Mouse (Mus musculus) MEL (cell line): ENCODE results near the gene Kxd1. TPM values are rescaled to one million over a fixed set of nuclear protein-coding genes. Genes with fewer than 3 reads are reported as not detected.

Experiments
- DNase-seq: peaks from one replicate; pipeline ENCODE4 v3.0.0; 2011; ENCODE audit warnings: low read depth, low spot score
- H3K27ac ChIP-seq: 2 replicates; pipeline ENCODE4 v1.5.1; 2012; ENCODE audit warnings: low read depth, mild to moderate bottlenecking, control low read depth, low read length, moderate library complexity; ENCODE audit not compliant: control insufficient read depth
- H3K27me3 ChIP-seq, 2 experiments: fragments of 150-350 bp in 1 of 2; sonication (generic) in 1 of 2; 2 replicates each; pipeline ENCODE4 v1.6.1; 2012; ENCODE audit warnings: low read length in 2 of 2, mild to moderate bottlenecking in 2 of 2, improper control_type of control experiment in 1 of 2, moderate library complexity in 1 of 2; ENCODE audit not compliant: insufficient read depth in 2 of 2, control insufficient read depth in 1 of 2
- H3K36me3 ChIP-seq, 2 experiments: 2 replicates each; pipeline ENCODE4 v1.6.1; 2012 to 2014; ENCODE audit warnings: low read length in 2 of 2, improper control_type of control experiment in 1 of 2, inconsistent platforms in 1 of 2, mild to moderate bottlenecking in 1 of 2; ENCODE audit not compliant: insufficient read depth in 2 of 2, control insufficient read depth in 1 of 2
- H3K4me1 ChIP-seq, 2 experiments: fragments of 150-350 bp in 1 of 2; sonication (generic) in 1 of 2; 2 replicates each; pipeline ENCODE4 v1.6.1; 2012; ENCODE audit warnings: low read length in 2 of 2, improper control_type of control experiment in 1 of 2, mild to moderate bottlenecking in 1 of 2; ENCODE audit not compliant: insufficient read depth in 2 of 2, control insufficient read depth in 1 of 2
- H3K4me3 ChIP-seq, 2 experiments: fragments of 150-350 bp in 1 of 2; sonication (generic) in 1 of 2; 2 replicates each; pipeline ENCODE4 v1.5.1; 2012; ENCODE audit warnings: low read depth in 2 of 2, low read length in 2 of 2, mild to moderate bottlenecking in 2 of 2, moderate library complexity in 2 of 2, control low read depth in 1 of 2, improper control_type of control experiment in 1 of 2; ENCODE audit not compliant: control insufficient read depth in 1 of 2, insufficient read depth in 1 of 2
- H3K79me2 ChIP-seq: 2 replicates; pipeline ENCODE4 v1.6.1; 2012; ENCODE audit warnings: mild to moderate bottlenecking, low read length, moderate library complexity; ENCODE audit not compliant: control insufficient read depth, poor library complexity, insufficient read depth
- H3K9ac ChIP-seq: 2 replicates; pipeline ENCODE4 v1.6.1; 2012; ENCODE audit warnings: low read depth, mild to moderate bottlenecking, control low read depth, low read length, moderate library complexity; ENCODE audit not compliant: control insufficient read depth, poor library complexity, severe bottlenecking
- H3K9me3 ChIP-seq: fragments of 150-350 bp; sonication (generic); replicated peaks from 2 replicates; pipeline ENCODE4 v1.6.1; 2012; ENCODE audit warnings: mild to moderate bottlenecking, low read length, improper control_type of control experiment, moderate library complexity; ENCODE audit not compliant: insufficient read depth
- BHLHE40 ChIP-seq: IDR thresholded peaks from 2 replicates; pipeline ENCODE4 v1.6.1; 2012; ENCODE audit warnings: low read depth, mild to moderate bottlenecking, inconsistent platforms, low read length, improper control_type of control experiment, borderline replicate concordance
- CHD2 ChIP-seq: IDR thresholded peaks from 2 replicates; pipeline ENCODE4 v1.6.1; 2011; ENCODE audit warnings: low read length, improper control_type of control experiment
- E2F4 ChIP-seq: IDR thresholded peaks from 2 replicates; pipeline ENCODE4 v1.6.1; 2011; ENCODE audit warnings: low read depth, low read length, improper control_type of control experiment, borderline replicate concordance
- ELF1 ChIP-seq: IDR thresholded peaks from 2 replicates; pipeline ENCODE4 v1.6.1; 2014; ENCODE audit warnings: low read depth, mild to moderate bottlenecking, inconsistent platforms, low read length, improper control_type of control experiment, moderate library complexity
- EP300 ChIP-seq, 2 experiments: IDR thresholded peaks; 2 replicates each; pipeline ENCODE4 v1.6.1; 2011; ENCODE audit warnings: improper control_type of control experiment in 2 of 2, low read length in 2 of 2, low read depth in 1 of 2, mild to moderate bottlenecking in 1 of 2
- ETS1 ChIP-seq: IDR thresholded peaks from 2 replicates; pipeline ENCODE4 v1.6.1; 2012; ENCODE audit warnings: low read depth, mild to moderate bottlenecking, inconsistent platforms, low read length, improper control_type of control experiment, moderate library complexity
- GABPA ChIP-seq: IDR thresholded peaks from 2 replicates; pipeline ENCODE4 v1.6.1; 2012; ENCODE audit warnings: low read depth, mild to moderate bottlenecking, inconsistent platforms, low read length, improper control_type of control experiment, moderate library complexity
- GATA1 ChIP-seq: IDR thresholded peaks from 2 replicates; pipeline ENCODE4 v1.6.1; 2011; ENCODE audit warnings: low read depth, low read length, improper control_type of control experiment
- HCFC1 ChIP-seq: IDR thresholded peaks from 2 replicates; pipeline ENCODE4 v1.6.1; 2012; ENCODE audit warnings: low read depth, mild to moderate bottlenecking, inconsistent platforms, low read length, improper control_type of control experiment, moderate library complexity
- JUND ChIP-seq: IDR thresholded peaks from 2 replicates; pipeline ENCODE4 v1.6.1; 2011; ENCODE audit warnings: low read depth, mild to moderate bottlenecking, improper control_type of control experiment, low read length
- KAT2A ChIP-seq: conservative IDR thresholded peaks from 2 replicates; pipeline ENCODE4 v1.6.1; 2012; ENCODE audit warnings: low read depth, low read length, improper control_type of control experiment, inconsistent platforms
- MAFK ChIP-seq: IDR thresholded peaks from 2 replicates; pipeline ENCODE4 v1.6.1; 2011; ENCODE audit warnings: low read depth, mild to moderate bottlenecking, low read length, improper control_type of control experiment, borderline replicate concordance
- MAX ChIP-seq: IDR thresholded peaks from 2 replicates; pipeline ENCODE4 v1.6.1; 2011; ENCODE audit warnings: low read length, improper control_type of control experiment
- MAZ ChIP-seq: IDR thresholded peaks from 2 replicates; pipeline ENCODE4 v1.6.1; 2012; ENCODE audit warnings: low read depth, mild to moderate bottlenecking, inconsistent platforms, low read length, improper control_type of control experiment
- MYB ChIP-seq: IDR thresholded peaks from 2 replicates; pipeline ENCODE4 v1.6.1; 2011; ENCODE audit warnings: mild to moderate bottlenecking, low read depth, low read length, improper control_type of control experiment
- POLR2A ChIP-seq, 2 experiments: IDR thresholded peaks; 2 replicates each; pipeline ENCODE4 v1.6.1; 2011 to 2012; ENCODE audit warnings: low read length in 2 of 2, mild to moderate bottlenecking in 2 of 2, control low read depth in 1 of 2, improper control_type of control experiment in 1 of 2, low read depth in 1 of 2, moderate library complexity in 1 of 2; ENCODE audit not compliant: control insufficient read depth in 1 of 2, insufficient read depth in 1 of 2, poor library complexity in 1 of 2
- POLR2AphosphoS2 ChIP-seq: IDR thresholded peaks from 2 replicates; pipeline ENCODE4 v1.6.1; 2011; ENCODE audit warnings: low read length, improper control_type of control experiment
- POLR2AphosphoS5 ChIP-seq: IDR thresholded peaks from 2 replicates; pipeline ENCODE4 v1.6.1; 2012; ENCODE audit warnings: low read depth, borderline replicate concordance, mild to moderate bottlenecking, inconsistent platforms, low read length, moderate library complexity, mixed read lengths
- RAD21 ChIP-seq: IDR thresholded peaks from 2 replicates; pipeline ENCODE4 v1.6.1; 2011; ENCODE audit warnings: mild to moderate bottlenecking, low read depth, low read length, improper control_type of control experiment
- SIN3A ChIP-seq: IDR thresholded peaks from 2 replicates; pipeline ENCODE4 v1.6.1; 2012; ENCODE audit warnings: low read length, improper control_type of control experiment, inconsistent platforms
- SMC3 ChIP-seq: IDR thresholded peaks from 2 replicates; pipeline ENCODE4 v1.6.1; 2011; ENCODE audit warnings: low read depth, low read length, improper control_type of control experiment
- TBP ChIP-seq: IDR thresholded peaks from 2 replicates; pipeline ENCODE4 v1.8.0; 2011; ENCODE audit warnings: low read depth, low read length, improper control_type of control experiment
- TCF12 ChIP-seq: IDR thresholded peaks from 2 replicates; pipeline ENCODE4 v1.6.1; 2014; ENCODE audit warnings: low read depth, mild to moderate bottlenecking, inconsistent platforms, low read length, improper control_type of control experiment, moderate library complexity
- UBTF ChIP-seq: IDR thresholded peaks from 2 replicates; pipeline ENCODE4 v1.6.1; 2012; ENCODE audit warnings: low read depth, mild to moderate bottlenecking, inconsistent platforms, low read length, improper control_type of control experiment, moderate library complexity, borderline replicate concordance; ENCODE audit not compliant: insufficient read depth
- USF1 ChIP-seq: IDR thresholded peaks from 2 replicates; pipeline ENCODE4 v1.6.1; 2014; ENCODE audit warnings: low read depth, mild to moderate bottlenecking, inconsistent platforms, low read length, improper control_type of control experiment, moderate library complexity
- ZC3H11A ChIP-seq: IDR thresholded peaks from 2 replicates; pipeline ENCODE4 v1.6.1; 2012; ENCODE audit warnings: low read depth, mild to moderate bottlenecking, inconsistent platforms, low read length, improper control_type of control experiment
- ZMIZ1 ChIP-seq: IDR thresholded peaks from 2 replicates; pipeline ENCODE4 v1.6.1; 2012; ENCODE audit warnings: low read depth, mild to moderate bottlenecking, inconsistent platforms, low read length, improper control_type of control experiment, moderate library complexity
- ZNF384 ChIP-seq: IDR thresholded peaks from 2 replicates; pipeline ENCODE4 v1.6.1; 2012; ENCODE audit warnings: low read depth, mild to moderate bottlenecking, inconsistent platforms, low read length, improper control_type of control experiment
- polyA plus RNA-seq, 2 experiments: library from polyadenylated mRNA; stranded (reverse) in 1 of 2; unstranded in 1 of 2; fragments of >175 nt in 1 of 2; fragments of >200 nt in 1 of 2; gene quantifications; 2 replicates each; pipeline versions ENCODE4 v1.2.1 to v1.2.4; 2012; ENCODE audit warnings: low replicate concordance in 2 of 2, low read depth in 1 of 2; ENCODE audit not compliant: insufficient read length in 2 of 2, insufficient read depth in 1 of 2, missing spikeins in 1 of 2
- total RNA-seq: library from RNA; depleted of rRNA; stranded (reverse); fragments of 300-350 nt; gene quantifications from 2 replicates; pipeline ENCODE4 v1.2.3, GENCODE M21; 2012

The Kxd1 gene
- total and polyA plus RNA-seq, 3 experiments, result 54.4 to 77.4 TPM; not detected in 1

DNA sequence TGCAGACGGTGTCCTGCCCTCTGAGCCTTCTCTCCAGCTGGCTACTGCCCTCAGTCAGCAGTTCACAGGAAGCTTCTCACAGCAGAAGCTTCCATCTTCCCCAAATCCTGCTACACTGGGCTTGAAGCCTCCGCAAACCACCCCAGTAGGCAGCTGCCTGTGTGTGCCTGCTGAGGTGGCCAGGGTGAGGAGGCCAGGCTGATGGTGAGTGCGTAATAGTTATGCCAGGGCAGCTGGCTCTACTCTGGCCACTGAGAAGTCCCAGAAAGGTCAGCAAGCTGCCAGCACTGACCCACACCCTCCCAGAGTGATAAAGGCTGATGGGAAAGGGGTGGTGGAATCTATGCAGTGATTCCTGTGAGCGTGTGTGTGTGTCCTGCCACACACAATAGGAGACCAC, 61.5 kb downstream of the Kxd1 start:
- Histone ChIP-seq H3K27me3 (no peaks in the 10 kb centered on the region), H3K27ac (no peak overlapping the region), H3K9ac (no peak overlapping the region), H3K4me3 (no peak overlapping the region), H3K36me3 (peaks cover 0 to 2% of the 10 kb centered on the region in 2 experiments; a peak in 3 of 4 replicates), H3K9me3 (no peaks in the 10 kb centered on the region), H3K79me2 (0 out of 2 replicates have a peak, but pooled peaks cover 2% of the 10 kb centered on the region), H3K4me1 (peaks cover 0 to 7% of the 10 kb centered on the region in 2 experiments; a peak in 2 of 4 replicates)
- TF ChIP-seq POLR2AphosphoS5, result no peak
- no peak for TF ChIP-seq MAFK
- no peak for TF ChIP-seq POLR2A (IDR thresholded peaks at IDR 0.05; ENCODE audit: control insufficient read depth in 1 of 2, insufficient read depth in 1 of 2, low read depth in 1 of 2, low read length in 2 of 2, poor library complexity in 1 of 2)
- no peak for TF ChIP-seq ELF1
- TF ChIP-seq BHLHE40, result no peak
- TF ChIP-seq EP300 (IDR thresholded peaks at IDR 0.05; ENCODE audit: low read depth in 1 of 2, low read length in 2 of 2), result no peak
- TF ChIP-seq SIN3A, result no peak
- no peak for TF ChIP-seq TCF12
- TF ChIP-seq MAX, result no peak
- no peak for TF ChIP-seq POLR2AphosphoS2
- no peak for TF ChIP-seq GATA1
- DNase-seq, result no peak

DNA sequence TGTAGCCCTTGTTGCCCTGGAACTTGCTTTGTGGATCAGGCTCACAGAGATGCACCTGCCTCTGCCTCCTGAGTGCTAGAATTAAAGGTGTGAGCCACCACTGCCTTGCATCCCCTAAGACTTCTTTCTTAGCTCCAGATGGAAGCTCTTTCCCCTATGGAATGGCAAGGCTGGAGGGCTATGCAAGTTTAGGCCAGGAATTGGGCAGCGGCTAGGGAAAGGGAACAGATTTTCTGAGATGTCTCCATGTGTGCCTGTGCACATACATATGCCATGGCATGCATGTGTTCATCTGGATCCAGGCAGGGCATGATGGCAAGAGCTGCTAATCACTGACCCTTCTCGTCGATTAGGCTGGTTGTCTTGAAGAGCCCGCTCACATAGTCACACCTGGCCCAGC, 62.1 kb downstream of the Kxd1 start:
- Histone ChIP-seq H3K9ac (no peak overlapping the region), H3K27ac (no peak overlapping the region), H3K4me1 (peaks cover 0 to 7% of the 10 kb centered on the region in 2 experiments; a peak in 2 of 4 replicates), H3K27me3 (no peaks in the 10 kb centered on the region), H3K4me3 (no peak overlapping the region), H3K79me2 (0 out of 2 replicates have a peak, but pooled peaks cover 2% of the 10 kb centered on the region), H3K36me3 (peaks cover 0 to 2% of the 10 kb centered on the region in 2 experiments; a peak in 3 of 4 replicates), H3K9me3 (no peaks in the 10 kb centered on the region)
- no peak for DNase-seq
- no peak for TF ChIP-seq UBTF
- TF ChIP-seq CHD2, result no peak
- TF ChIP-seq HCFC1, result no peak
- TF ChIP-seq ETS1, result no peak
- no peak for TF ChIP-seq GATA1
- no peak for TF ChIP-seq ELF1
- no peak for TF ChIP-seq TBP
- TF ChIP-seq GABPA, result no peak
- no peak for TF ChIP-seq JUND
- no peak for TF ChIP-seq MYB
- no peak for TF ChIP-seq SMC3
- no peak for TF ChIP-seq ZMIZ1
- TF ChIP-seq USF1, result no peak
- no peak for TF ChIP-seq RAD21
- TF ChIP-seq ZC3H11A, result no peak
- TF ChIP-seq KAT2A, result no peak
- no peak for TF ChIP-seq MAZ
- no peak for TF ChIP-seq SIN3A
- TF ChIP-seq ZNF384, result no peak
- no peak for TF ChIP-seq E2F4
